Mouse (Mus musculus): Measurements from ENCODE around the gene Per3.

GRCm38 (mm10) chr4:151058634-151059033, 14.2 kb upstream of the Per3 start:
- TF ChIP-seq CTCF (IDR thresholded peaks at IDR 0.05; ENCODE audit: low read depth) (no peak), EP300 (optimal IDR thresholded peaks at IDR 0.05) (no peak)
